Mouse (Mus musculus): ENCODE data around the gene Smbd1. TPM values are rescaled to one million over a fixed set of nuclear protein-coding genes. Genes with fewer than 3 reads are reported as not detected.

Gene Smbd1
- polyA plus RNA-seq, 1 experiment from 2014 or later = not detected

GRCm38 (mm10) chr16:32826521-32826920 lies 16.2 kb upstream of the Smbd1 start:
- no peaks in the 10 kb centered on the region for H3K27me3 ChIP-seq
- ATAC-seq = no peak
- ChIA-PET POLR2A (no interaction called here), CTCF (no interaction called here)
- no peak for DNase-seq (ENCODE audit: low read depth, low spot score)
- TF ChIP-seq CTCF (IDR thresholded peaks at IDR 0.05) = no peak
- in situ Hi-C loops (cut with MboI; ENCODE audit: low pct_unique_long_range_greater_than_20kb) = no loop called here

GRCm38 (mm10) chr16:32825380-32825779 lies 15.1 kb upstream of the Smbd1 start:
- POLR2A ChIA-PET = no interaction called here
- H3K27me3 ChIP-seq = no peaks in the 10 kb centered on the region
- in situ Hi-C loops (cut with MboI; ENCODE audit: low pct_unique_long_range_greater_than_20kb) = no loop called here
- ATAC-seq = no peak
- TF ChIP-seq CTCF (IDR thresholded peaks at IDR 0.05) = no peak
- no peak for DNase-seq (ENCODE audit: low read depth, low spot score)
- CTCF ChIA-PET = interaction anchor here (0.6 to 1.2 kb wide), 2 partner anchors 10 to 21 kb away, joined by 3 read pairs; no protein-coding TSS in a partner anchor

GRCm38 (mm10) chr16:32824061-32824460 lies 13.8 kb upstream of the Smbd1 start:
- CTCF ChIA-PET = no interaction called here
- POLR2A ChIA-PET = no interaction called here
- in situ Hi-C loops (cut with MboI; ENCODE audit: low pct_unique_long_range_greater_than_20kb) = no loop called here
- H3K27me3 ChIP-seq = no peaks in the 10 kb centered on the region
- no peak for ATAC-seq
- DNase-seq (ENCODE audit: low read depth, low spot score) = no peak
- TF ChIP-seq CTCF (IDR thresholded peaks at IDR 0.05) = no peak

GRCm38 (mm10) chr16:32823487-32823886 lies 13.2 kb upstream of the Smbd1 start:
- ChIA-PET POLR2A (no interaction called here), CTCF (no interaction called here)
- in situ Hi-C loops (cut with MboI; ENCODE audit: low pct_unique_long_range_greater_than_20kb) = no loop called here
- ATAC-seq = no peak
- no peak for DNase-seq (ENCODE audit: low read depth, low spot score)
- TF ChIP-seq CTCF (IDR thresholded peaks at IDR 0.05) = no peak
- no peaks in the 10 kb centered on the region for H3K27me3 ChIP-seq

- CTCF ChIA-PET = no interaction called here
- POLR2A ChIA-PET = interaction anchor here (0.7 kb wide), 1 partner anchor 156 kb away, joined by 3 read pairs; no protein-coding TSS in a partner anchor
- DNase-seq (ENCODE audit: low read depth, low spot score) = no peak
- in situ Hi-C loops (cut with MboI; ENCODE audit: low pct_unique_long_range_greater_than_20kb) = no loop called here
- TF ChIP-seq CTCF (IDR thresholded peaks at IDR 0.05) = no peak
- ATAC-seq = no peak
- no peaks in the 10 kb centered on the region for H3K27me3 ChIP-seq
Measured at GRCm38 (mm10) chr16:32822881-32823280, 12.6 kb upstream of the Smbd1 start.

- no peaks in the 10 kb centered on the region for H3K27me3 ChIP-seq
- POLR2A ChIA-PET = interaction anchor here (0.7 kb wide), 1 partner anchor 156 kb away, joined by 3 read pairs; no protein-coding TSS in a partner anchor
- in situ Hi-C loops (cut with MboI; ENCODE audit: low pct_unique_long_range_greater_than_20kb) = no loop called here
- ATAC-seq (no peak), DNase-seq (ENCODE audit: low read depth, low spot score) (no peak)
- TF ChIP-seq CTCF (IDR thresholded peaks at IDR 0.05) = no peak
- CTCF ChIA-PET = no interaction called here
Measured at GRCm38 (mm10) chr16:32822450-32822827, 12.2 kb upstream of the Smbd1 start.

- CTCF ChIA-PET = no interaction called here
- POLR2A ChIA-PET = no interaction called here
- TF ChIP-seq CTCF (IDR thresholded peaks at IDR 0.05) = no peak
- DNase-seq (ENCODE audit: low read depth, low spot score) = no peak
- in situ Hi-C loops (cut with MboI; ENCODE audit: low pct_unique_long_range_greater_than_20kb) = no loop called here
- ATAC-seq = no peak
- H3K27me3 ChIP-seq = no peaks in the 10 kb centered on the region
Measured at GRCm38 (mm10) chr16:32821772-32822449, 11.6 kb upstream of the Smbd1 start.

GRCm38 (mm10) chr16:32818441-32818840 lies 8.2 kb upstream of the Smbd1 start:
- POLR2A ChIA-PET = no interaction called here
- DNase-seq (ENCODE audit: low read depth, low spot score) = no peak
- TF ChIP-seq CTCF (IDR thresholded peaks at IDR 0.05) = no peak
- H3K27me3 ChIP-seq = no peaks in the 10 kb centered on the region
- in situ Hi-C loops (cut with MboI; ENCODE audit: low pct_unique_long_range_greater_than_20kb) = loop anchor here (5.0 to 10.0 kb wide), 3 partner anchors 64 to 336 kb away; no protein-coding TSS in a partner anchor
- CTCF ChIA-PET = no interaction called here
- ATAC-seq = no peak

GRCm38 (mm10) chr16:32818036-32818435 lies 7.8 kb upstream of the Smbd1 start:
- ATAC-seq = no peak
- no peaks in the 10 kb centered on the region for H3K27me3 ChIP-seq
- in situ Hi-C loops (cut with MboI; ENCODE audit: low pct_unique_long_range_greater_than_20kb) = loop anchor here (5.0 to 10.0 kb wide), 3 partner anchors 64 to 337 kb away; no protein-coding TSS in a partner anchor
- TF ChIP-seq CTCF (IDR thresholded peaks at IDR 0.05) = no peak
- POLR2A ChIA-PET = interaction anchor here (0.6 kb wide), 1 partner anchor 1619 kb away, joined by 4 read pairs; no protein-coding TSS in a partner anchor
- no peak for DNase-seq (ENCODE audit: low read depth, low spot score)
- CTCF ChIA-PET = no interaction called here

GRCm38 (mm10) chr16:32815160-32815605 lies 4.9 kb upstream of the Smbd1 start:
- ATAC-seq (no peak), DNase-seq (ENCODE audit: low read depth, low spot score) (no peak)
- no peak for TF ChIP-seq CTCF (IDR thresholded peaks at IDR 0.05)
- CTCF ChIA-PET = interaction anchor here (2.6 kb wide), 1 partner anchor 117 kb away, joined by 12 read pairs; no protein-coding TSS in a partner anchor
- in situ Hi-C loops (cut with MboI; ENCODE audit: low pct_unique_long_range_greater_than_20kb) = loop anchor here (5.0 to 10.0 kb wide), 3 partner anchors 67 to 340 kb away; no protein-coding TSS in a partner anchor
- no peaks in the 10 kb centered on the region for H3K27me3 ChIP-seq
- POLR2A ChIA-PET = interaction anchor here (0.5 to 0.7 kb wide), 2 partner anchors 101 to 175 kb away, joined by 3 to 7 read pairs; no protein-coding TSS in a partner anchor

- DNase-seq (ENCODE audit: low read depth, low spot score) = no peak
- no peak for ATAC-seq
- POLR2A ChIA-PET = interaction anchor here (1.2 kb wide), 1 partner anchor 65 kb away, joined by 3 read pairs; no protein-coding TSS in a partner anchor
- TF ChIP-seq CTCF (IDR thresholded peaks at IDR 0.05) = no peak
- CTCF ChIA-PET = interaction anchor here (2.6 kb wide), 1 partner anchor 117 kb away, joined by 12 read pairs; no protein-coding TSS in a partner anchor
- in situ Hi-C loops (cut with MboI; ENCODE audit: low pct_unique_long_range_greater_than_20kb) = loop anchor here (5.0 to 10.0 kb wide), 3 partner anchors 117 to 340 kb away; no protein-coding TSS in a partner anchor
- no peaks in the 10 kb centered on the region for H3K27me3 ChIP-seq
Measured at GRCm38 (mm10) chr16:32814539-32814938, 4.3 kb upstream of the Smbd1 start.

All from Patski (cell line).